Mouse (Mus musculus) hematopoietic stem cell, adult 5-6 weeks (primary cell): ENCODE measurements around the gene Khk. TPM values are rescaled to one million over a fixed set of nuclear protein-coding genes. Genes with fewer than 3 reads are reported as not detected.

Experiments
- ATAC-seq, 2 experiments: fragments of 125-278 bp in 1 of 2; replicated peaks in 1 of 2; 2 replicates each; pipeline ENCODE4 v1.8.0; 2016 to 2017; ENCODE audit warnings: inconsistent platforms in 2 of 2, mild to moderate bottlenecking in 2 of 2, moderate number of reproducible peaks in 2 of 2, low read depth in 1 of 2, moderate TSS enrichment in 1 of 2; ENCODE audit not compliant: low FRiP score in 2 of 2, poor library complexity in 2 of 2, severe bottlenecking in 2 of 2, insufficient read depth in 1 of 2, low TSS enrichment in 1 of 2
- total RNA-seq: library from RNA; stranded (forward); fragments of 172-1452, 232-1000 nt; gene quantifications from 2 replicates; pipeline ENCODE4 v1.2.3, GENCODE M21; 2017

Khk gene
- total RNA-seq, 1 experiment from 2014 or later: 71.8 TPM

GRCm38 (mm10) chr5:30954065-30954464, 32.8 kb downstream of the Khk start:
- ATAC-seq: no peak

GRCm38 (mm10) chr5:30954556-30954955, 33.3 kb downstream of the Khk start:
- ATAC-seq: no peak

GRCm38 (mm10) chr5:30955751-30956150, 34.5 kb downstream of the Khk start:
- ATAC-seq: no peak

DNA sequence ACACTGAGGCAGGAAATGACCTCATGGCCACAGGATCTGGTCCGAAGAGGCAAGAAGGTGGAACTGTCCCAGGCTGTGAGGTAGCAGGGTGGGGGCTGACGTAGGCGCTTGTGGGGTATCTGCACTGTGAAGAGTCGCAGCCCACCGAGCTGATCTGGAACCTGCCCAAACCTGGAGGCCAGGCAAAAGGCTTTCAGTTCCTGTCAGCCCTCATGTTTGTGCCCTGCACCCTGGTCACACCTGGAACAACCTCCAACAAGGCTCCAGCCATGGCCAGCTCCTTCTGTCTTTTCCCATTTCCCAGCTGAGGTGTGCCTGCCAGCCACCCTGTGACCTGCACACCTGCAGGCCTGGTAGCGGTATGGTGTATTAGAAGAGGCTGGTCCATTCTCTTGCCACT, 36.7 kb downstream of the Khk start:
- no peak for ATAC-seq

GRCm38 (mm10) chr5:30959198-30959854, 38.1 kb downstream of the Khk start:
- ATAC-seq: no peak

GRCm38 (mm10) chr5:30959966-30960501, 38.8 kb downstream of the Khk start, which contains the start of gene Preb:
Gene Preb, minus strand, starts transcription at chr5:30960361.
- peak; percentile 78 to 82 for ATAC-seq

- no peak for ATAC-seq
Measured at GRCm38 (mm10) chr5:30960814-30961213, 39.6 kb downstream of the Khk start.

DNA sequence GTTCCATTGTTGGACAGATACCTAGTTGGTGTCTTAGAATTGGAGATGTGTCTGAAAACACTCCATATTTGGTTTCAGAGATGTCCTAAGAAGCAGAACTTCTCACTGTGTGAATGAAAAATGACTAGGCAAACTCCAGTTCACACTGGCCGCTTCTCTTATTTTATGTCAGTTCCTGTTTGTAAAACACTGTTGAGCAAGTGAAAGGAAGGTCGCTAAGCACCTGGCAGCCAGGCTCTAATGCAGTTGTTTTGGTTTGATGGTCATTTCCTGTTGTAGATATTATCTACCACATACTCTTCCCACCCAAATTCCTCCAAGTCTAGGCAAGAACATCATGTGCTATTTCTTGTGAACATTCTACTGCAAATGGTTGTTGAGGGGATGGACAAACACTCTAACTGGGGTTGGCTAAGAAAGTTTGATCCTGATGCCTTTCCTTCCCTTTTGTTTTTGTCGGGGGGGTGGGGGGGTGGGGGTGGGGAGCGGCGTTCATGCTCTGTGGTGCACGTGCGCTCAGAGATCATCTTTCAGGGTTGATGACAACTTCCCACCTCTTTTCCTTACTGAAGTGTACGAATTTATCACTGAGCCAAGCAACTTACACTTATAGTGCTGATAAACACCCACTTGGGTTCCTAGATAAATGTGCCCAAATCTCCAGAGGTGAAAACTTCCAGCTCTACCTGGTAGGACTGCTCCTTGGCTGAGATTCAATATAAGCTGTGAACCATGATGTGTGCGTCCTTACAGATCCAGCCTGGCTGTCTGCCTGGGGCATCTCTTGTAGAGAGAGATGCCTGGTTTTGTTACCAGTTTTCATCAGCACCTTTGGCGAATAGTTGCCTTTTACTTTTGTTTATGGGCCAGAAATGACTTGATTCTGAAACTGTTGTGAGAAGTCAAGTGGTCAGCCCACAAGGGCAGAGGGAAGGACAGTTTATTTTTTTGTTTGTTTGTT, 40.6 kb downstream of the Khk start:
- peak; percentile 70 to 81 for ATAC-seq

GRCm38 (mm10) chr5:30963916-30964315, 42.7 kb downstream of the Khk start:
- ATAC-seq: no peak

DNA sequence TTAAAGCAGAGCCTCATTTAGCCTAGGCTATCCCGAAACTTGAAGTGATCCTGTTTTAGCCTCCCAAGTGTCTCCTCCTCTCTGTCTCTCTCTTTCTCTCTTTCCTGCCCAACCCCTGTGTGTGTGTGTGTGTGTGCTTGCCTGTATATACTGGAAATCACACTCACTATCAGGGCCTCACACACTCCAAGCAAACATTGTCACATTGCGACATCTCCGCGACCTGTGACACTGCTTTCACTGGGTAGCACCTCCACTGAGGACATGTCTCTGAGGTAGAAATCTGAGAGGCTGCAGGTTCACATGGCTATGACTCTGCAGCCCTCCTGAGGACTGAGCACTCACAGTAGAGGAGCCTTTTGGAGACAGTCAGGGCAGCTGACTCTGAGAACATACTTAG, 45.0 kb downstream of the Khk start:
- no peak for ATAC-seq

DNA sequence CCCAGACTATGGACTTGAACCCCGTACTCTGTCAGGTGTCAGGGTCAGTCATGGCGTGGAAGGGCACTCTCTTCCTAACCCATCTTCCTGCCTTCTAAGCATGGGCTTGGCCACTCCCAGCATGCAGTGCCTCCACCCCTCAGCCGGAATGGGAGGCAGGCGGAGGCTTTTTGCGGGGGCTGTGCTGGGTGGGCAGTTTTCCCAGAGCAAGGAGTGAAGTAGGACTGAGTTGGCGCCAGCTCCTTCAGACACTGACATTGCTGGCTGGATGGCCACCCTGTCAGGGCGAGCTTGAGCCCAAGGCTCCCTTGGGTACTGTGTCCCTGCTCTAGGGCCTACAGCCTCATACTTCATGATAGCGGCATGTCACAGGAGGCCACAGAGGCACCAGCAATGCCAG, 47.2 kb downstream of the Khk start, which contains the start of gene Tcf23:
TSS of gene Tcf23 (plus strand) at position 247 of the 400 bp plus-strand sequence.
- no peak for ATAC-seq

DNA sequence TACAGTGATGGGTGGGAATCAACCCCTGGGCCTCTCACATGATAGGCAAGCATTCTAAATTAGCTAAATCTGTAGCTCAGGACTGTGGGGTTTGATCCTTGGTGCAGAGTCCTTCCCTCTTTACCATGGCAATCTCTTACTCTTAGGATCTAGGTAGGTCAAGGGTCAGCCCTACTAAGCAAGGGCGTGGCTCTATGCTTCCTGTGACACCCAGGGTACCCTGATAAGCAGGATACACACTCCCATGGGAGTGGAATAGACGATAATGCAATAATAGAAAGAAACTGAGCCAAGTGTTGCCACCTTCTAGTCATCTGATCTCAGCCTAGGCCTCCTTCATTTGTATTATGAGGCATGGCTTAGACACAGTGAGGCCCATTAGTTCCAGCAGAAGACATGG, 48.2 kb downstream of the Khk start:
- ATAC-seq: no peak

- no peak for ATAC-seq
Measured at GRCm38 (mm10) chr5:30974870-30975656, 53.8 kb downstream of the Khk start.

Other genes starting within 250 kb of the Khk start
- gene Dpysl5, start 209.9 kb upstream of the Khk start, total RNA-seq: not detected in 2 replicates
- 0.88 and 2.8 TPM in 2 replicates for gene Mapre3, start 106.8 kb upstream of the Khk start, total RNA-seq
- 12.0 and 17.8 TPM in 2 replicates for gene Tmem214, start 53.4 kb upstream of the Khk start, total RNA-seq
- gene Agbl5, start 32.7 kb upstream of the Khk start, total RNA-seq: 19.3 and 25.6 TPM in 2 replicates
- 190 and 197 TPM in 2 replicates for gene Ost4, start 13.6 kb upstream of the Khk start, total RNA-seq
- 31.9 and 48.9 TPM in 2 replicates for gene Emilin1, start 8.0 kb upstream of the Khk start, total RNA-seq
- not detected in 2 replicates for gene Cgref1, start 24.2 kb downstream of the Khk start, total RNA-seq
- 56.5 and 72.3 TPM in 2 replicates for gene Preb, start 38.9 kb downstream of the Khk start, total RNA-seq
- not detected in 2 replicates for gene Tcf23, start 47.2 kb downstream of the Khk start, total RNA-seq
- gene Atraid, start 126.9 kb downstream of the Khk start, total RNA-seq: 69.1 and 74.0 TPM in 2 replicates
- 5.1 and 6.7 TPM in 2 replicates for gene Slc5a6, start 127.5 kb downstream of the Khk start, total RNA-seq
- 22.2 and 33.5 TPM in 2 replicates for gene Cad, start 133.3 kb downstream of the Khk start, total RNA-seq
- not detected in 2 replicates for gene Dnajc5g, start 184.9 kb downstream of the Khk start, total RNA-seq
- not detected in 2 replicates for gene Slc30a3, start 186.8 kb downstream of the Khk start, total RNA-seq
- gene Trim54, start 195.3 kb downstream of the Khk start, total RNA-seq: not detected in 2 replicates
- gene Ucn, start 217.4 kb downstream of the Khk start, total RNA-seq: not detected in 2 replicates
- 32.1 and 51.0 TPM in 2 replicates for gene Mpv17, start 232.8 kb downstream of the Khk start, total RNA-seq